14 mouse cellular contexts compared by ENCODE assay signal in genomic region chr12:80136264-80136930, GRCm38 (mm10). TPM values are rescaled to one million over a fixed set of nuclear protein-coding genes. Genes with fewer than 3 reads are reported as not detected.
DNase-seq lines count a peak whose midpoint lies in the region; ATAC-seq and TF ChIP-seq lines count a peak whose summit lies in the region.
"Had no signal": no experiment of that assay in that cellular context is flagged by ENCODE, and none has a peak within 500 bp of the region (broad histone marks: within the 10 kb centered on the region; RNA-seq: fewer than 3 reads in every experiment).

No protein-coding gene starts in this region.

- TF ChIP-seq CTCF in layer of hippocampus, adult 2 months (conservative IDR thresholded peaks at IDR 0.05) = no peak

- intact Hi-C loops in heart, postnatal 10 days (cut with DNase I) = no loop called here

- 0 out of 2 replicates have a peak, but pooled peaks cover 9% of the 10 kb centered on the region for H3K27me3 ChIP-seq in hindbrain, embryonic 10.5 days (ENCODE audit: insufficient read depth, poor library complexity, severe bottlenecking)
- H3K27me3 ChIP-seq in hindbrain, embryonic 13.5 days = 0 out of 2 replicates have a peak, but pooled peaks cover 6% of the 10 kb centered on the region
- H3K27me3 ChIP-seq: liver, embryonic 13.5 days had no signal

- no peaks in the 10 kb centered on the region for H3K9me3 ChIP-seq in hindbrain, embryonic 10.5 days
- no peaks in the 10 kb centered on the region for H3K9me3 ChIP-seq in hindbrain, embryonic 13.5 days
- H3K9me3 ChIP-seq: liver, embryonic 13.5 days had no signal

- ATAC-seq in hindbrain, embryonic 13.5 days (ENCODE audit: low FRiP score) = no peak

- no peak overlapping the region for H3K9ac ChIP-seq in hindbrain, embryonic 13.5 days
- H3K9ac ChIP-seq: liver, embryonic 13.5 days had no signal

- H3K4me2 ChIP-seq in hindbrain, embryonic 13.5 days = no peak overlapping the region
- H3K4me2 ChIP-seq: liver, embryonic 13.5 days had no signal

- H3K4me1 ChIP-seq in hindbrain, embryonic 10.5 days (replicated peaks) = peaks cover 29% of the 10 kb centered on the region
- peaks cover 21% of the 10 kb centered on the region for H3K4me1 ChIP-seq in hindbrain, embryonic 13.5 days (replicated peaks)

- peak overlapping the region; percentile 20; the same call in 1 of the 2 replicates for H3K27ac ChIP-seq in hindbrain, embryonic 10.5 days
- H3K27ac ChIP-seq in hindbrain, embryonic 13.5 days = no peak overlapping the region
- no peak overlapping the region for H3K27ac ChIP-seq in layer of hippocampus, adult 2 months
- H3K27ac ChIP-seq: kidney, postnatal 0 days; liver, embryonic 13.5 days; stomach, postnatal 0 days had no signal

- 95% methylated on average over 12 of the region's 12 CpGs for WGBS in hindbrain, embryonic 10.5 days
- WGBS in hindbrain, embryonic 13.5 days = 89% methylated on average over 12 of the region's 12 CpGs

- H3K4me3 ChIP-seq in hindbrain, embryonic 10.5 days = no peak overlapping the region
- no peak overlapping the region for H3K4me3 ChIP-seq in hindbrain, embryonic 13.5 days
- H3K4me3 ChIP-seq in layer of hippocampus, adult 2 months = no peak overlapping the region
- H3K4me3 ChIP-seq: liver, embryonic 13.5 days had no signal

- no peak for DNase-seq in hindbrain, embryonic 10.5 days (ENCODE audit: low spot score)
- DNase-seq in retina, postnatal 1 day = peak; percentile 17
- no peak for DNase-seq in retina, embryonic 14.5 days (ENCODE audit: low spot score)
- DNase-seq in heart, postnatal 10 days = peak; percentile 69 to 84
- no peak for DNase-seq in spleen, adult 12 weeks (ENCODE audit: low spot score)
- DNase-seq in layer of hippocampus, adult 2 months (ENCODE audit: low spot score in 2 of 2) = no peak
- DNase-seq in thymus, postnatal 25 days = no peak
- DNase-seq: adrenal gland, postnatal 25 days; cerebellum, adult 2 months; liver, embryonic 13.5 days; right cerebral cortex, postnatal 4 days had no signal

- H3K36me3 ChIP-seq in hindbrain, embryonic 10.5 days = no peaks in the 10 kb centered on the region
- no peaks in the 10 kb centered on the region for H3K36me3 ChIP-seq in hindbrain, embryonic 13.5 days
- H3K36me3 ChIP-seq: liver, embryonic 13.5 days had no signal

RNA-seq across cellular contexts. Expression of gene Zfp36l1, which starts 23.6 kb away (rescaled TPM):
- 106 and 117 TPM in 2 replicates for polyA plus RNA-seq in hindbrain, embryonic 10.5 days (2016; fragmentation: Nextera tagmentation; extraction: Ambion mirVana)
- 44.6 and 53.1 TPM in 2 replicates for polyA plus RNA-seq in hindbrain, embryonic 13.5 days (2015; fragmentation: Nextera tagmentation; extraction: Ambion mirVana)
- 100 to 1,000 TPM; 126 to 152 TPM for total RNA-seq in heart, postnatal 10 days (2021)
- 10 to 100 TPM; 35.2 to 39.4 TPM for total RNA-seq in layer of hippocampus, adult 2 months (2021)

Comparison
In these comparisons a context has a peak if more than half of its experiments do, and no peak if none do; other contexts are left out.
1. DNase-seq: peak in retina, postnatal 1 day (single experiment) and heart, postnatal 10 days (2 of 2); none in hindbrain, embryonic 10.5 days (single experiment), retina, embryonic 14.5 days (single experiment), spleen, adult 12 weeks (single experiment), layer of hippocampus, adult 2 months (0 of 2) and thymus, postnatal 25 days (single experiment).